Mouse (Mus musculus) c-Kit-positive CD71-positive TER-119-negative erythroid progenitor cells, embryonic 14.5 days (primary cell): ENCODE measurements around the gene Zc3h6.
"Not testable (repeated sequence)": the region's sequence is repeated elsewhere in the genome, so short reads cannot be mapped to it uniquely, and the experiment has no call there.

Experiments
- DNase-seq: peaks from one replicate; pipeline ENCODE4 v3.0.0-alpha.2; 2013; ENCODE audit warnings: low read depth

Zc3h6 gene

DNA sequence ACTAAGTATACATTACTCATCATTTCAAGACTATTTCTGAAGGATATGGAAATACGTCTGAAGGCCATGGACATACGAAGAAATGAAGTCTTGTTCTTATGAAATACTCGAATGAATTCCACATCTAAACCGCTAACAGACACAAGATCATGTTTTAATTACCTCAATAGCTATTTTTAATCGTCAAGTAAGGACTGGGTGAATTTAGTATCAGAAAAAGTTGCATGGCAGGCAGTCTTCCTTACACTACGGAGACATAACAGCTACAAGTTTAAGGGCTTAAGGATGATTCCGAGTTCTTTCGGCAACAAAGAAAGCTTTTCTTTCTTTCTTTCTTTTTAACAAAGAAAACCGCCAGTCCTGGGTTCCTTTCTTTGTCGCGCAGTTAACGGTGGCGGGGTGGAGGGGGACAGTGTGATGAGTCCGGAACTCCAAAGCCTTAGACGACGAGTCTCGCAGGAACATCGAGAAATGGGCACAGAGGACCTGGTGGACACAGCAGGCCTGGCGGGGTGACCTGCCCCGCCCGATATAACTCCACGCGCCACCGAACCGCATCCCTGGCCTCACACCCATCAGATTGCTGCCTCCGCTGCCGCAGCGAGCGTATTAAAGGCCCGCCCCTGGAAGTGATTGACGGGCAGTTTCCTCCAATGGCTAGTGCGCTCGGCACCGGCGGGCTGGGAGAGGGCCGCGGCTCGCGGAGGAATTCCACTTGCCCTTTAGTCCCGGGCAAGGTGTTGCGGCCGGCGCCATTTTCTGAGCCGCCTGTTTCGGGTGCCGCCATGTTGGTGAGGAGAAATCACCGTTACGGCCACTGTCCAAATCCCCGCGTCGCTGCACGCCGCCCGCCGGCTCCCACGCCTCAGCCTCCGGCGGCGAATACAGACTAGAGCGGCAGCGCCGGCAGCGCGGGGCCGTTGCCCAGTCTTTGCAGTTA lies at the start of gene Zc3h6:
Gene Zc3h6 (plus strand): TSS at position 762 of the 940 bp plus-strand sequence.
- peak; percentile 97 for DNase-seq

DNA sequence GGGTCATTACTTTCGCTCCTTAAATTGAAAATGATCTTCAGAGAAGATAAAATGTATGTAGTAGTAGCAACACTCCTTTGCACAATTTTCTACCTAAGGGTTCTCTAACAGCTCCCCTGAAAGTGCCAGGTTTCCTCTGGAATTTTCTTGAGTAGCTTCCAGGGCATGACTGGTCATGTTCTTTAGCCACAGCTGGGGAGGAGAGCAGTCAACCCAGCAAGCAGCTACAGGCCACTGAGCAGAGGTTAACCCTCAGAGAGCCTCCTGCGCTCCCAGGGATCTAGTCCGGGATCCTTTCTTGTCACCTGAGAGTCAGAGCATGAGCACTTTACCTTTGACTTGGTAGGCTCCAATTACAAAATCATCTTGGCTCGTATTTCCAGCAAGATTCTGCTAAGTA lies 42.4 kb upstream of the Zc3h6 start:
- no peak for DNase-seq

DNA sequence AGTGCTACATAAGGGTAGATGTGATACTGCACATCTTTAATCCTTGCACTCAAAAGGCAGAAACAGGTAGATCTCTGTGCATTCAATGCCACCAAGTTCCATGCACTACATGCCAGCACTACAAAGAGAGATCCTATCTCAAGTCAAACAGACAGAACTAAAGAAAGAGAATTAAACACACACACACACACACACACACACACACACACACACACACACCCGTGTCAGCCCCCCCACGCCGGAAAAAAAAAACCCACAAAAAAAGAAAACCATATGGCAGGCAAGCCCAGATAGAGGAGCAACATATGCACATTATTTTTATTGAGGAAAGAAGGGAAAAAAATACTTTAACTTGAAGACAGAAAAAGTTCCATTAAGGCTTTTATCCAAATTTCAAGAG lies 38.8 kb upstream of the Zc3h6 start:
- DNase-seq = no peak

DNA sequence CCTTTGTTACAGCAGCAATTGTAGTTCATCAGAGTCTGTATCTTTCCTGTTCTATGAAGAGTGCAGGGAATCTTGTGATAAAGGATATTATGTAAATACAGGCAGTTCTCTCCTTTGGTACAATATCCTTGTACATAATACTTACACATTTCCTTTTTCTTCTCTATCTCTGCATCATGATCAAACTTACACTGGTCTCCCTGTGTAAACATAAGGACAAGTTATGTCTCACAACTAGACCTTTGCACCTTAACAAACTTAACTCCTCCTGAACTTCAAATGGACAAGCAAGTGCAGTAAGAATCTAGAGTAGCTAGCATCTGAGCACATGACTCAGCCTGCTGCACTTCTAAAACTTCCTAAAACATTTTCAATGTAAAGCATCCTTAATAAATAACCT lies 36.5 kb upstream of the Zc3h6 start:
- no peak for DNase-seq

DNA sequence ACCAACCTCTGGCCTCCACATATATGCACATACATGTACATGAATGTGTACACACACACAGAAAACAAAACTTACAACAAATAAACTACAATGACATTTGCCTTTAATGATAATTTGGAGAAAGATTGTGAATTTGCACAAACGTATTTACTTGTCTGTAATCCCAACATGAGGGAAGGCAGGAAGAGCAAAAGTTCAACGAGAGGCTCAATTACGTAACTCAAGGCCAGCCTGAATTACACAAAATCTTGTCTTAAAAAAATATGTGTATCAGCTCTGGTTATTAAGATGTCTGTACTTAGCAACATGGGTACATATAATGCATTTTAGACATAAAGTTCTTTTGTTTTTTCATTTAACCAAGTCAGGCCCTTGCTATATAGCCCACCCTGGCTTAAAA lies 30.9 kb upstream of the Zc3h6 start:
- no peak for DNase-seq

DNA sequence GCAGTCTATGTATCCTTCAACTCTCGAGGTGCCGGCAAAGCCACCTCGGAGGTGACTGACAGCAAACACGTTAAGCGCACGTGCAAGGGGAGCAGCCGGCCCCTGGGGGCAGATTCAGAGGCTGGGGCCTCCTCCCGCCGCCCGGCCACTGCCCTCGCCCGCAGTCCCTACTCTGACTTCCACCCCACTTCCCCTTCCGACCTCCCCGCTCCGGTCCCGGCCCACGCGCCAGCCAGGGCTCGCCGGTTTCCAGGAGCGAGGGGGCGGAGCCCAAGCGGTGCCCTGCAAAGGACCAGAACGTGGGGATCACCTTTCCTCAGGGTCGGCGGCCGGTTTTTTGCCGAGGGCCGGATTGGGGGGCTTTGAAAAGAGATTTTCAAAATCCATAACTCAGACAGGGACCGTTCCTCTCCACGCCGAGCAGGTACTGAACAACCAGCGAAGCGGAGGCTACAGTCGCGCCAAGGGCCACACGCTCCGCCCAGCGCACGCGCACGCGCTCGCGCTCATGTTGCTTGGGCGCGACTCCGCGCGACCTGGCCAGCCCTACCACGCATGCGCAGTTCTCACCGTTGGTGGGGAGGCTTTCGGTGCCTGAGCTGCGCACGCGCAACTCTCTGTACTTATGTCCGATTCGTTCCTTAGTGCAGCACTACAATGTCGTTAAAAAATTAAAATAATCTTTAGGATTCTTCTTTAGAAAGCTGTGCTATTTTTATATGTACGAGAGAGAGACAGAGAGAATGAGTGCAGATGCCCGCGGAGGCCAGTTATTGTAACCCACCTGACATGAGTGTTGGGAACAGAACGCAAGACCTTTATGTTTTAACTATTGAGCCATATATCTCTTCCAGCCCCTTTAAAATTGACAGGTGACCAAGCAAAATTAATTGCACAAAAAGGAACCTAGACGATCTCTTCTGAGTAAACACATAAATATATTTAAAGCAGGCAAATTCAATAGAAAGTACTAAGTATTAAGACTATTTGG lies 23.4 kb upstream of the Zc3h6 start, which contains the start of gene Zc3h8:
Gene Zc3h8 (minus strand): TSS at position 540 of the 991 bp plus-strand sequence.
- DNase-seq = peak; percentile 94

DNA sequence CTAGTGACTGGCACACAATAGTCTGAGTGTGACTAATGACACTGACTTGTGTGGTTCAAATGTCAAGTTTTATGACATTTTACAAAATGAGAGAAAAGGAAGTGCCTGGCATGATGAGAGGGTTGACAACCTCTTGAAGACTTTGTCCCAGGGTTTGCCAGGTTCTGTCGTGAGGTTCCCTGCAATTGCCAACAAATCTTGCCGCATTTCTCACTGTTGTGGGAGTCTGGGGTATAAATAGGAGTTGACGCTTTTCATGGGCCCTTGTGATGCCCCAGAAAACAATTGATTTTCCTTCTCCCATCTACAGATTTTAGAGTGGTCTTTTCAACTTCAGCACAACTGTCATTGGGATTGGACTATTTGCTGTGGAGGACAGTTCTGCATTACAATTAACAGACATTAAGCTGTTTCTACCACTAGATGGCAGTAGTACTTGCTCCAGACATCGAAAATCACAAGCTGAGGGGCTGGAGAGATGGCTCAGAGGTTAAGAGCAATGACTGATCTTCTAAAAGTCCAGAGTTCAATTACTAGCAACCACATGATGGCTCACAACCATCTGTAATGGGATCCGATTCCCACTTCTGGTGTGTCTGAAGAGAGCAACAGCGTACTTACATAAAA lies 19.1 kb upstream of the Zc3h6 start:
- DNase-seq = no peak

DNA sequence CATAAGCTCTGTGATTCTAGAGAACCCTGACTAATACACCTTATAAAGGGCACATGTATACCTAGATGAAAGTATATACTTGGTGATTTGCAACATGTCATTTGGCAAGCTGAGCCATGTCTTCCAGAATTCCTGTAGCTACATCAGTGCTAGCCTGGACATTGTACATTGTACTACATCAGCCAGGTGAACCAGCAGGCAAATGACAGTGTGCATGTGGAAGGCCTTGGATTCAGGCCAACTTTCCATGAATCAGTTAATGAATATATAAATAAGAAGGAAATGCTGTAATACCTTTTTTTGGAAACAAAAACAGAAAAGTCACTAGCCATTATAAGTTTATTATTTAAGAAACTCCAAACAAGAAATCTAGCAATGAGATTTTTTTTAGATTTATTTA lies 13.0 kb upstream of the Zc3h6 start:
- DNase-seq = no peak

DNA sequence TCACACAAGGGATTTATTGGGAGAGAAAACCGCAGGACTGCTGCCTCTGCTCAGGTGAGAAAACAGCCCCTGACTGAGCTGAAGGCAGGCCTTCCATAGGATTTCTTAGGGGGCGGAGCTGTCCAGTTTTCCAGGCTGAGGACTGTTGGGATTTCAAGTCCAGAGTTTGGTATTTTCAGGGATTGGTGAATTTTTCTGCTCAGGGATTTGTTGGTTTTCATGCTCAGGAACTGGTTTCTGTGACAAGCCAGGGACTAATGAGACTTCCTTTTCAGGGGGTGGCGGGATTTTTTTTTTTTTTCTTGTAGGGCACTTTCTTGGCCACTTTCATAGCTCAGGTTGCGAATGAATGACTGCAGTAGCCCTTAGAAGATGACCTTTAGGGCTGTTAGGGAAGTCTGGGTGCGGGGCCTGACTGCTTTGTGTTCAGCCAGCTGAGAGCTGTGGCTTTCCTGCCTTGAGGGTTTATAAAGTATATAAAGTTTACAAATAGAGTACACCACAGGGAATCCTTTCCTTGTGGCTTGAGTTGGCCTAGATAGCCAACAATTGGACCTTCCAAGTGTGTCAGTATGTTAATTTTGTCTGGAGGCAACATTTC lies 1.6 kb upstream of the Zc3h6 start:
- no peak for DNase-seq

DNA sequence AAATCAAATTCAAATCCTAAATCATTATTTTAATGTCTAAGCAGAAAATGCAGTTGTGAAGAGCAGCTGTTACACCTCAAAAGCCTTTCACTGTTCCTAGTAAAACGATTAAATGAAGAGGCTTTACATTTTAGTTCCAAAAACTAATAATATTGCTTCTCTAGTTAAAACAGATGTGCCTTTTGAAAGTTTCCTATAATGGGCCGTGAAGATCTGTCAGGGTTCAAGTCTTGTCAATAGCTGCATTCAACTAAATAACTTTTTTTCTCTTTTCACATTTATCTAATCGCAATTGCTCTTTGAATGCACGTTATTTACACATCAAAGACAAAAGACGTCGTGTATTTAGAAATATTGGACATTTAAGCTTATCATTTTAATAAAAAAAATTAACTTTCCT lies 966 bp upstream of the Zc3h6 start:
- DNase-seq = no peak

DNA sequence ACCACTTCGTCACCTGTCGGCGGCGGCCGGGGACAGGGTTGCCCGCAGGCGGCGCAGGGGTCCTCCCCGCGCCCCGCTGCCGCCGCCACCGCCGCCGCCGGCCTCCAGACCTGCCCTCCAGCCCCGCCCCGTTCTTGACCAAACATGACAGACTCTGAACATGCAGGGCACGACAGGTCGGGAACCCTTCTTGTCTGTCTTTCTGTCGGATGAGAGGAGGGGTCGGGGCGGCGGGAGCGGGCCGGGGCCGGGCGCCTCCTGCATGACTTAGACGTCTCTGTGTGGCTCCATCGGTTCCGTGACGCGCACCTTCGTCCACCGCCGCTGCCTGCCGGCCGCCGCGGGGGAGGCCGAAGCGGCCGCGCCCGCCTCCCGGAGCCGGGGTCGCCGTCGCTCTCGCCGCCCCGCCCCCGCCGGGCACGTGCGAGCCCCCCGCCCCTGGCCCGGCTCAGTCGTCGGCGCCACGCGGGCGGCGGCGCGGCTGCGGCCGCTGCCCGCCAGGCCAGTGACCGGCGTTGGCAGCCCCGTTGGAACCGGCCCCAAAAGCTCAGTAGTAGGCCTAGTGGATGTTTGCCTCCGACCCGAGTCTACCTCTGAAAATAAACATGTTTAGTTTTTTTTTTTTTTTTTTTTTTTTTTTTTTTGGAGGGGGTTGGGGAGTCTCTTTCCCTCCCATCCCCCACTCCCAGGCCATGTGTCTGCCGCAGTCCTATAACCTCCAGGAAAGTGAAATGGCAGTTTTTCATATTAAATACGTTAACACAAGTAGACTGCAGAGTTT lies 649 bp downstream of the Zc3h6 start, which contains the start of gene Gm10762:
Gene Gm10762 (minus strand): TSS at position 65 of the 781 bp plus-strand sequence.
- no peak for DNase-seq

DNA sequence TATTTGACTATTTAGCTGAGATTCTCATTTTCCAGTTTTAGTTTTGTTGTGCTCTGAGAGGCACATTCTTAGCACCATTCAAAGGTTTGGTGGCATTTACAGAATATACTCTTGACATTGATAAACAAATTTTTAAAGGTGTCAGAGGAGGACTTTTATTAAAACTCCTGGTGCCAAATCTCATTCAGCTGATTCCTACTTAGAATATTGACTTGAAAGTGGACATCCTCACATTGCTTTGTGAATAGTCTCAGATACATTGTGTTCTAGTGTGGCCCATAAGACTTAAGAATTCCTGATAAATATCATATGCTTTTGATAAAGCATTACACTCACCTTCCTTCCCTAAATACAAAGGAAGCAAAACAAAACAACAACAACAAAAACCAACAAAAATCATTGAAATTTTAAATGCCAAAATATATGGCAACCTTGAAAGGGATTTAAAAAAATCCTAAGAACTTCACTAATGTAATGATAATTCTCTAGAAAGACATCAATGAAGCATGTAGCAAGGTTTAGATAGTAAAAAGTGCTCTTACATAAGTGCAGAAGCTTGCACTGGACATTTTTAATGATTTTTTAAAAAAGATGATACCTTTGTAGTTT lies 1.4 kb downstream of the Zc3h6 start:
- no peak for DNase-seq

DNA sequence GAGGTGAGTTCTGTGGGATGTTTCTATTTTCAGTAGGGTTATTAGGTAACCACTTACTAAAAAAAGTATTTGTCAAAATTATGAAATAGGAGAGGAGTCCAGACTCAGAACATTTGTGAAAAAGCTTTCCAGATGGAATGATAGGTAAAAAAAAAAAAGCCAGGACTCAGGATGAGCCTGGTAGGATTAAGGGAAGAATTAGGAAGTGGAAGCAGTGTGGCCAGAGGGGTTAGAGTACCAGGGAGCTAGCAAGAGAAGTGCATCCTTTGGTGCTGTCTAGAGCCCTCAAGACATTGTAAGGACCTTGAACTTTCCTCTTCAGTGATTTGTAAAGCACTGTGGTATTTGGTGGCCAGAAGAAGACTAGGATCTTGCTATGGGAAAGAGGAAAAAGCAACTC lies 5.1 kb downstream of the Zc3h6 start:
- no peak for DNase-seq

DNA sequence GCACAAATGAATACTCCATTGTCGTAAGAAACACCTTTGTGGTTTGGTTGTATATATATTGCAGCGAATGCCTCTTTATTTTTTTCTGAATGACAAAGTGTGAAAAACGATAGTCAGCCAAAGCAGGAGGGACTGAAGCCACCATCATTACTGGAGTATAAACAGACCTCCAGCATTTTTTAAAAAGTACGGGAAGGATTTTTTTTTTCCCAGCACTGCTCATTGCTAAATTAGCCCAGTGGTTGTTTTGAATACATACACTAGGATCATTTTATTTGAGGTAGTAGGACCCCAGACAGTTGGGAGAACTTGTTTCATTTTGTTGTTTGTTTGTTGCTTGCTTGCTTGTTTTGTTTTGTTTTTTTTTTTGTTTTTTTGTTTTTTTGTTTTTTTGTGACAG lies 8.4 kb downstream of the Zc3h6 start:
- DNase-seq = no peak

DNA sequence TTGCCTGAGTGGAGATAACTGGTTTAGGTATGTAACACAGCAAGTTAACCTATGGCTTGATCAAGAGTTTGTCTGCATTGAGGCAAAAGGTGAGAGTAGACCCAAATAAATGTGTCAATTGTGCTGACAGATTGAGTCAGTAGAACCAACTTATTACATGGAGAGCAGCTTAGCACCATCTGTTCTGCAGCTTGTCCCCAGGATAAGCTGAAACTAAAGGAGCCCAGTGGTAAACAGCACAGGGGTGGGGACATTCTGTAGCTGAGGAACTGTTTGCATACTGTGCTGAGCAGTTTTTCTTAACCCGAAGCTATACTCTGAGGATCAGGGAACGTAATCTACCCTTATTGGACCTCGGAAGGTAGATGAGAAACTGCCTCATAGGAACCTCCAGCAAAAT lies 17.5 kb downstream of the Zc3h6 start:
- DNase-seq = no peak

DNA sequence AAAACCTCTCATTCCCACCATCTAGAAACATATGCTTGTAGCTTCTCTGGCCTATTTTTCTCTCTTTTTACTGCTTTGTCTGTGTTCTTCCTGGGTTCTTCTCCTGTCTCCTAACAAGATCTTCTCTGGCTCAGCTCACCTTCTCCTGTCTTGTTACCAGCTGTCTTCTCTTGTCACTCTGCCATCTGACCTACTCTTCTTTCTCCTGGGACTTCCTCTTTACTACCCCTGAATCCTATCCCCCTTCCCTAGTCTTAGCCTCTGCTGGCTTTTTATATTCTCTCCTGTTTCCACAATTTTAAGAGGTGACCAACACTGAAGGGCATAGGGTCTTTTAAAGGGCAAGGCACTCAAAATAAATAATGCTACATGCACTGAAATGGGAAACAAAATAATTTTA lies 37.7 kb downstream of the Zc3h6 start:
- DNase-seq = no peak

DNA sequence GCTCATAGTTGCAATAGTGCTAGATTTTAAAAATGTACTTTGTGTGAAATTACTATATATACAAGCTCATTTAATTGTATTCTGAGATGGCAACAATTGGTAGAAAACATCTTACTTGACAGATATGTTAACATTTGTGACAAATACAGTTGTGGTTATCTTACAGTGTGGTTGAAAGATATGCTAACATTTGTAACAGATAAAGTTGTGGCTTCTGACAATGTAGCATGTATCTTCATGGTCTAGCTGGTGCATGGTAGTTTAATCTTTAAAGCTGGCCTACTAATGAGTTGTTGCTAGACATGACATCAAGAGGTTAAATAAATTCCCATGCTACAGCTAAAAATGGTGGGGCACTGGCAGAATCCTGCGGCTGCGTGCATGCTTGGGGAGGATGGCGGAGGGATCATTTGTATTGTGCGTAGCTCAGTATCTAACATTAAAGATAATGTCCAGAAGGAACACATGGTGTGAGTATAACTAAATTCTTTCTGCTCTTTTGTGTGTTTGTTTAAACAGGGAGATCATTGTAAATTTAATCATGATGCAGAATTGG lies 39.1 kb downstream of the Zc3h6 start:
- peak; percentile 42 for DNase-seq

DNA sequence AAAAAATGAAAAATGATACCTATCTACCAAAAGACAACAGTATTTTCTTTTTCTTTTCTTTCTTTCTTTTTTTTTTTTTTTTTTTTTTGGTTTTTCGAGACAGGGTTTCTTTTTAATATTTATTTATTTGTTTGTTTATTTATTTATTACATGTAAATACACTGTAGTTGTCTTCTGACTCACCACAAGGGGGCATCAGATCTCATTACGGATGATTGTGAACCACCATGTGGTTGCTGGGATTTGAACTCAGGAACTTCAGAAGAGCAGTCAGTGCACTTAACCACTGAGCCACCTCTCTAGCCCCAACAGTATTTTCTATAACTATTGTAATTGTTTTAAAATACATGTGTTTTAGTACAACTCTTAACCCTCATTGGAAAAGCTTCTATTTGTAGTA lies 41.7 kb downstream of the Zc3h6 start:
- DNase-seq = not testable (repeated sequence)

DNA sequence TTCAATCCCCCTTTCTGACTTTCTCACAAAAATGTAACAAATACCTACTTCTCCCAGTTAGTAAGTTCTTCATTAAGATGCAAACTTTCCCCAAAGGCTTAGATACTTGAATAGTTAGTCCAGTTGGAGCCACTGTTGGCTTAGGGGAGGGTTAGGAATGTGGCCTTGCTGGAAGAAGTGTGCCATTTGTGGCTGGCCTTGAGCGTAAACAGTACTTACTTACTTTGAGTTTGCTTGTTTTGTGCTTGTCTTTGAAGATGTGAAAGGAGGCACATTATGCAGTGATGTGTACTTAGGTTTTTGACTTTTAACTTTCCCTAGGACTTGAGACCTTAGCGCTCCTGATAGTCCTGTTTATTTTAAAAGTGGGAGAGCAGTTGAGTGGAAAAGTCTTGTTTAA lies 52.9 kb downstream of the Zc3h6 start:
- DNase-seq = no peak

DNA sequence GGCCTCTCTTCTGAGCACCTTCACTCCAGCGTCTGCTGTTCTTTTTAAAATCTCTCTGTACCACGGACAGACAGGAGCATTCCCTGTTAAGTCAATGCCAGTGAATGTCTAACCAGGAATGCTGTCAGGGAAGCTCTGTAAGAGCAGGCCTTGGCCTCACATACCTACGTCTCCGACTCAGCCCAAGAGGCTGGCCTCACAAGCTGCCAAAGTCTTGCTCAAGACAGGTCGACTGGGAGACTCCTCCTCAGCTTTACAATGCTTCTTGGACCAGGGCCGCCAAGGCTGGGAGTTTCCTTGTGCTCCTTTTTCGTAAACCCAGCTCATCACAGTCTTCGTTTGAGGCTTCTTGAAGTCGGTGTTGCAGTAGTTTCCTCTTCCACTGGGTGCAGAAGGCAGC lies 57.6 kb downstream of the Zc3h6 start:
- DNase-seq = no peak
